Mouse (Mus musculus) kidney, adult 18-20 months (tissue): ENCODE measurements at regions not wholly inside any gene's neighbourhood (a gene's known extent, or its start where the extent isn't known, plus 50 kb on each side); places are given as distances from the start of the nearest gene placed in this dataset.

ENCODE experiments used
- DNase-seq: peaks from one replicate; pipeline ENCODE4 v3.0.0; 2021

- peak; percentile 46 for DNase-seq
Observed at GRCm38 (mm10) chr13:53783492-53783891, 272.0 kb downstream of the Drd1 start.

GRCm38 (mm10) chr13:53779150-53779549 lies 276.4 kb downstream of the Drd1 start:
- peak; percentile 6 for DNase-seq

GRCm38 (mm10) chr13:53776421-53776820 lies 279.1 kb downstream of the Drd1 start:
- no peak for DNase-seq

GRCm38 (mm10) chr13:53775687-53776086 lies 279.8 kb downstream of the Drd1 start:
- DNase-seq, result peak; percentile 38

GRCm38 (mm10) chr13:53764613-53765243 lies 290.8 kb downstream of the Drd1 start:
- peak; percentile 56 for DNase-seq

GRCm38 (mm10) chr13:53757576-53758237 lies 284.8 kb upstream of the Msx2 start:
- no peak for DNase-seq

- no peak for DNase-seq
Observed at GRCm38 (mm10) chr13:53756970-53757530, 284.2 kb upstream of the Msx2 start.

- DNase-seq, result no peak
Observed at GRCm38 (mm10) chr13:53755046-53755615, 282.3 kb upstream of the Msx2 start.

GRCm38 (mm10) chr13:53753049-53753448 lies 280.2 kb upstream of the Msx2 start:
- DNase-seq, result no peak

- DNase-seq, result no peak
Observed at GRCm38 (mm10) chr13:53740981-53741380, 268.1 kb upstream of the Msx2 start.

- no peak for DNase-seq
Observed at GRCm38 (mm10) chr13:53739127-53739526, 266.3 kb upstream of the Msx2 start.

GRCm38 (mm10) chr13:53734944-53735343 lies 262.1 kb upstream of the Msx2 start:
- DNase-seq, result no peak

GRCm38 (mm10) chr13:53730259-53730902 lies 257.5 kb upstream of the Msx2 start:
- no peak for DNase-seq

GRCm38 (mm10) chr13:53729848-53730247 lies 257.0 kb upstream of the Msx2 start:
- DNase-seq, result no peak

GRCm38 (mm10) chr13:53726031-53726430 lies 253.2 kb upstream of the Msx2 start:
- DNase-seq, result no peak

- no peak for DNase-seq
Observed at GRCm38 (mm10) chr13:53722881-53723280, 250.0 kb upstream of the Msx2 start.

GRCm38 (mm10) chr13:53721038-53721463 lies 248.2 kb upstream of the Msx2 start:
- DNase-seq, result peak; percentile 5

- DNase-seq, result no peak
Observed at GRCm38 (mm10) chr13:53717582-53717981, 244.7 kb upstream of the Msx2 start.

- DNase-seq, result no peak
Observed at GRCm38 (mm10) chr13:53717086-53717485, 244.2 kb upstream of the Msx2 start.

GRCm38 (mm10) chr13:53709062-53709461 lies 236.2 kb upstream of the Msx2 start:
- DNase-seq, result no peak

- DNase-seq, result no peak
Observed at GRCm38 (mm10) chr13:53707548-53707947, 234.7 kb upstream of the Msx2 start.

GRCm38 (mm10) chr13:53704104-53704503 lies 231.2 kb upstream of the Msx2 start:
- no peak for DNase-seq

GRCm38 (mm10) chr13:53700236-53700635 lies 227.4 kb upstream of the Msx2 start:
- no peak for DNase-seq
